Mouse (Mus musculus): Measurements from ENCODE around the gene Susd1. TPM values are rescaled to one million over a fixed set of nuclear protein-coding genes. Genes with fewer than 3 reads are reported as not detected.

The Susd1 gene
- polyA plus RNA-seq, 1 experiment, result 9.7 TPM

- H3K4me3 ChIP-seq (ENCODE audit: low read depth, low read length), result no peak overlapping the region
- H3K36me3 ChIP-seq (ENCODE audit: control insufficient read depth, insufficient read depth, low read length, poor library complexity, severe bottlenecking), result no peaks in the 10 kb centered on the region
- TF ChIP-seq CTCF (IDR thresholded peaks at IDR 0.05; ENCODE audit: low read depth, low read length) (no peak), POLR2A (IDR thresholded peaks at IDR 0.05; ENCODE audit: insufficient read depth, low read length) (no peak), EP300 (IDR thresholded peaks at IDR 0.05; ENCODE audit: insufficient read depth, low read depth, low read length) (no peak)
- H3K9me3 ChIP-seq (replicated peaks; ENCODE audit: control insufficient read depth, insufficient read depth, low read length, poor library complexity, severe bottlenecking), result no peaks in the 10 kb centered on the region
- H3K9ac ChIP-seq (ENCODE audit: low read depth, poor library complexity, severe bottlenecking), result no peak overlapping the region
- no peaks in the 10 kb centered on the region for H3K4me1 ChIP-seq (ENCODE audit: control insufficient read depth, insufficient read depth, low read length)
- no peak overlapping the region for H3K27ac ChIP-seq (ENCODE audit: insufficient read depth, low read length)
- no peaks in the 10 kb centered on the region for H3K27me3 ChIP-seq (ENCODE audit: control insufficient read depth, insufficient read depth, low read length, poor library complexity, severe bottlenecking)
Measured at GRCm38 (mm10) chr4:59330961-59331604, 107.3 kb downstream of the Susd1 start.

GRCm38 (mm10) chr4:59329461-59330304 is 108.8 kb downstream of the Susd1 start:
- H3K27ac ChIP-seq (ENCODE audit: insufficient read depth, low read length), result no peak overlapping the region
- TF ChIP-seq CTCF (IDR thresholded peaks at IDR 0.05; ENCODE audit: low read depth, low read length) (no peak), POLR2A (IDR thresholded peaks at IDR 0.05; ENCODE audit: insufficient read depth, low read length) (no peak), EP300 (IDR thresholded peaks at IDR 0.05; ENCODE audit: insufficient read depth, low read depth, low read length) (no peak)

GRCm38 (mm10) chr4:59328821-59329220 is 109.6 kb downstream of the Susd1 start:
- no peak overlapping the region for H3K4me3 ChIP-seq (ENCODE audit: low read depth, low read length)
- H3K36me3 ChIP-seq (ENCODE audit: control insufficient read depth, insufficient read depth, low read length, poor library complexity, severe bottlenecking), result no peaks in the 10 kb centered on the region
- TF ChIP-seq CTCF (IDR thresholded peaks at IDR 0.05; ENCODE audit: low read depth, low read length), result no peak
- no peak for TF ChIP-seq POLR2A (IDR thresholded peaks at IDR 0.05; ENCODE audit: insufficient read depth, low read length)
- no peak for TF ChIP-seq EP300 (IDR thresholded peaks at IDR 0.05; ENCODE audit: insufficient read depth, low read depth, low read length)
- H3K27me3 ChIP-seq (ENCODE audit: control insufficient read depth, insufficient read depth, low read length, poor library complexity, severe bottlenecking), result no peaks in the 10 kb centered on the region
- no peak overlapping the region for H3K9ac ChIP-seq (ENCODE audit: low read depth, poor library complexity, severe bottlenecking)
- H3K27ac ChIP-seq (ENCODE audit: insufficient read depth, low read length), result no peak overlapping the region
- no peaks in the 10 kb centered on the region for H3K9me3 ChIP-seq (replicated peaks; ENCODE audit: control insufficient read depth, insufficient read depth, low read length, poor library complexity, severe bottlenecking)
- no peaks in the 10 kb centered on the region for H3K4me1 ChIP-seq (ENCODE audit: control insufficient read depth, insufficient read depth, low read length)

More at GRCm38 (mm10) chr4:59329461-59330304, 108.8 kb downstream of the Susd1 start:
- Histone ChIP-seq H3K9ac (ENCODE audit: low read depth, poor library complexity, severe bottlenecking) (no peak overlapping the region), H3K9me3 (replicated peaks; ENCODE audit: control insufficient read depth, insufficient read depth, low read length, poor library complexity, severe bottlenecking) (no peaks in the 10 kb centered on the region), H3K27me3 (ENCODE audit: control insufficient read depth, insufficient read depth, low read length, poor library complexity, severe bottlenecking) (no peaks in the 10 kb centered on the region), H3K4me1 (ENCODE audit: control insufficient read depth, insufficient read depth, low read length) (no peaks in the 10 kb centered on the region), H3K36me3 (ENCODE audit: control insufficient read depth, insufficient read depth, low read length, poor library complexity, severe bottlenecking) (no peaks in the 10 kb centered on the region), H3K4me3 (ENCODE audit: low read depth, low read length) (no peak overlapping the region)

- no peaks in the 10 kb centered on the region for H3K4me1 ChIP-seq (ENCODE audit: control insufficient read depth, insufficient read depth, low read length)
- H3K36me3 ChIP-seq (ENCODE audit: control insufficient read depth, insufficient read depth, low read length, poor library complexity, severe bottlenecking), result no peaks in the 10 kb centered on the region
- H3K9ac ChIP-seq (ENCODE audit: low read depth, poor library complexity, severe bottlenecking), result no peak overlapping the region
- no peak overlapping the region for H3K27ac ChIP-seq (ENCODE audit: insufficient read depth, low read length)
- TF ChIP-seq EP300 (IDR thresholded peaks at IDR 0.05; ENCODE audit: insufficient read depth, low read depth, low read length), result no peak
- TF ChIP-seq POLR2A (IDR thresholded peaks at IDR 0.05; ENCODE audit: insufficient read depth, low read length), result no peak
- TF ChIP-seq CTCF (IDR thresholded peaks at IDR 0.05; ENCODE audit: low read depth, low read length), result no peak
- no peaks in the 10 kb centered on the region for H3K27me3 ChIP-seq (ENCODE audit: control insufficient read depth, insufficient read depth, low read length, poor library complexity, severe bottlenecking)
- H3K9me3 ChIP-seq (replicated peaks; ENCODE audit: control insufficient read depth, insufficient read depth, low read length, poor library complexity, severe bottlenecking), result no peaks in the 10 kb centered on the region
- no peak overlapping the region for H3K4me3 ChIP-seq (ENCODE audit: low read depth, low read length)
Measured at GRCm38 (mm10) chr4:59327986-59328385, 110.4 kb downstream of the Susd1 start.

GRCm38 (mm10) chr4:59326031-59326760 is 112.2 kb downstream of the Susd1 start:
- no peak overlapping the region for H3K9ac ChIP-seq (ENCODE audit: low read depth, poor library complexity, severe bottlenecking)
- no peaks in the 10 kb centered on the region for H3K4me1 ChIP-seq (ENCODE audit: control insufficient read depth, insufficient read depth, low read length)
- TF ChIP-seq CTCF (IDR thresholded peaks at IDR 0.05; ENCODE audit: low read depth, low read length), result no peak
- TF ChIP-seq EP300 (IDR thresholded peaks at IDR 0.05; ENCODE audit: insufficient read depth, low read depth, low read length), result no peak
- TF ChIP-seq POLR2A (IDR thresholded peaks at IDR 0.05; ENCODE audit: insufficient read depth, low read length), result no peak
- no peaks in the 10 kb centered on the region for H3K36me3 ChIP-seq (ENCODE audit: control insufficient read depth, insufficient read depth, low read length, poor library complexity, severe bottlenecking)
- no peak overlapping the region for H3K27ac ChIP-seq (ENCODE audit: insufficient read depth, low read length)
- no peaks in the 10 kb centered on the region for H3K9me3 ChIP-seq (replicated peaks; ENCODE audit: control insufficient read depth, insufficient read depth, low read length, poor library complexity, severe bottlenecking)
- no peaks in the 10 kb centered on the region for H3K27me3 ChIP-seq (ENCODE audit: control insufficient read depth, insufficient read depth, low read length, poor library complexity, severe bottlenecking)
- no peak overlapping the region for H3K4me3 ChIP-seq (ENCODE audit: low read depth, low read length)
